Mouse (Mus musculus) c-Kit-negative CD71-positive TER-119-positive erythroid progenitor cells, embryonic 14.5 days (primary cell): ENCODE results near the gene Aes.

ENCODE experiments used
- DNase-seq: peaks from one replicate; pipeline ENCODE4 v3.0.0-alpha.2; 2013; ENCODE audit warnings: low read depth, low spot score

Aes gene

GRCm38 (mm10) chr10:81559163-81559626 lies at the start of gene Aes:
Gene Aes (plus strand): TSS chr10:81559488.
- no peak for DNase-seq

GRCm38 (mm10) chr10:81510246-81510810 lies 49.0 kb upstream of the Aes start:
- no peak for DNase-seq

GRCm38 (mm10) chr10:81513798-81514197 lies 45.5 kb upstream of the Aes start:
- DNase-seq, result no peak

- DNase-seq, result no peak
Observed at GRCm38 (mm10) chr10:81517227-81517626, 42.1 kb upstream of the Aes start.

- DNase-seq, result no peak
Observed at GRCm38 (mm10) chr10:81518546-81518945, 40.7 kb upstream of the Aes start.

GRCm38 (mm10) chr10:81519227-81519977 lies 39.9 kb upstream of the Aes start:
- DNase-seq, result no peak

- DNase-seq, result no peak
Observed at GRCm38 (mm10) chr10:81519978-81520365, 39.3 kb upstream of the Aes start.

- no peak for DNase-seq
Observed at GRCm38 (mm10) chr10:81523142-81523541, 36.1 kb upstream of the Aes start.

- DNase-seq, result no peak
Observed at GRCm38 (mm10) chr10:81523570-81523969, 35.7 kb upstream of the Aes start.

GRCm38 (mm10) chr10:81524051-81524605 lies 35.2 kb upstream of the Aes start, which contains the start of gene Gna15:
Gene Gna15 (minus strand): TSS chr10:81524225.
- no peak for DNase-seq

- DNase-seq, result no peak
Observed at GRCm38 (mm10) chr10:81525017-81525694, 34.1 kb upstream of the Aes start.

GRCm38 (mm10) chr10:81526779-81527178 lies 32.5 kb upstream of the Aes start:
- DNase-seq, result peak; percentile 63

GRCm38 (mm10) chr10:81534826-81535225 lies 24.5 kb upstream of the Aes start:
- DNase-seq, result no peak

GRCm38 (mm10) chr10:81536734-81537133 lies 22.6 kb upstream of the Aes start:
- DNase-seq, result no peak

- no peak for DNase-seq
Observed at GRCm38 (mm10) chr10:81537429-81537828, 21.9 kb upstream of the Aes start.

GRCm38 (mm10) chr10:81538321-81539048 lies 20.8 kb upstream of the Aes start:
- no peak for DNase-seq

- DNase-seq, result no peak
Observed at GRCm38 (mm10) chr10:81541363-81541762, 17.9 kb upstream of the Aes start.

GRCm38 (mm10) chr10:81541803-81542202 lies 17.5 kb upstream of the Aes start:
- no peak for DNase-seq

- no peak for DNase-seq
Observed at GRCm38 (mm10) chr10:81542727-81543460, 16.4 kb upstream of the Aes start.

GRCm38 (mm10) chr10:81543633-81544032 lies 15.7 kb upstream of the Aes start:
- DNase-seq, result no peak
